Mouse (Mus musculus) kidney, embryonic 15.5 days (tissue): ENCODE results near the gene Zdhhc1. TPM values are rescaled to one million over a fixed set of nuclear protein-coding genes. Genes with fewer than 3 reads are reported as not detected.

Experiments used
- ATAC-seq: fragments of 200-750 bp; cut with Nextera tagmentation; replicated peaks from 2 replicates; pipeline ENCODE4 v1.8.0; 2017; ENCODE audit warnings: moderate TSS enrichment; ENCODE audit not compliant: low FRiP score
- H3K27ac ChIP-seq: fragments of 300-500 bp; sonication (generic); 2 replicates; pipeline ENCODE4 v1.5.1; 2015; ENCODE audit warnings: mild to moderate bottlenecking, inconsistent platforms
- H3K27me3 ChIP-seq: fragments of 300-500 bp; sonication (generic); 2 replicates; pipeline ENCODE4 v1.6.1; 2015; ENCODE audit warnings: inconsistent platforms
- H3K36me3 ChIP-seq: fragments of 300-500 bp; sonication (generic); 2 replicates; pipeline ENCODE4 v1.6.1; 2015; ENCODE audit warnings: inconsistent platforms
- H3K4me1 ChIP-seq: fragments of 300-500 bp; sonication (generic); 2 replicates; pipeline ENCODE4 v1.6.1; 2015; ENCODE audit warnings: inconsistent platforms
- H3K4me2 ChIP-seq: fragments of 300-500 bp; sonication (generic); 2 replicates; pipeline ENCODE4 v1.6.1; 2015; ENCODE audit warnings: moderate library complexity, mild to moderate bottlenecking, inconsistent platforms
- H3K4me3 ChIP-seq: fragments of 300-500 bp; sonication (generic); replicated peaks from 2 replicates; pipeline ENCODE4 v1.5.1; 2015; ENCODE audit warnings: mild to moderate bottlenecking, inconsistent platforms
- H3K9ac ChIP-seq: fragments of 300-500 bp; sonication (generic); 2 replicates; pipeline ENCODE4 v1.6.1; 2015; ENCODE audit warnings: mild to moderate bottlenecking, inconsistent platforms
- H3K9me3 ChIP-seq: fragments of 300-500 bp; sonication (generic); replicated peaks from 2 replicates; pipeline ENCODE4 v1.6.1; 2016; ENCODE audit warnings: inconsistent platforms
- WGBS: fragments of 180-500 bp; shearing (Covaris S2); methylation state at CpG from one replicate; pipeline ENCODE4 v1.1.7; 2015; ENCODE audit warnings: mixed read lengths; 5-methylcytosine and 5-hydroxymethylcytosine counted together
- polyA plus RNA-seq: library from polyadenylated mRNA; unstranded; fragments of >200 nt; fragmentation: Nextera tagmentation; extraction: Ambion mirVana; gene quantifications from 2 replicates; pipeline ENCODE4 v1.2.1, GENCODE M21; 2015

The Zdhhc1 gene
- polyA plus RNA-seq, 1 experiment from 2014 or later = 43.7 TPM

DNA sequence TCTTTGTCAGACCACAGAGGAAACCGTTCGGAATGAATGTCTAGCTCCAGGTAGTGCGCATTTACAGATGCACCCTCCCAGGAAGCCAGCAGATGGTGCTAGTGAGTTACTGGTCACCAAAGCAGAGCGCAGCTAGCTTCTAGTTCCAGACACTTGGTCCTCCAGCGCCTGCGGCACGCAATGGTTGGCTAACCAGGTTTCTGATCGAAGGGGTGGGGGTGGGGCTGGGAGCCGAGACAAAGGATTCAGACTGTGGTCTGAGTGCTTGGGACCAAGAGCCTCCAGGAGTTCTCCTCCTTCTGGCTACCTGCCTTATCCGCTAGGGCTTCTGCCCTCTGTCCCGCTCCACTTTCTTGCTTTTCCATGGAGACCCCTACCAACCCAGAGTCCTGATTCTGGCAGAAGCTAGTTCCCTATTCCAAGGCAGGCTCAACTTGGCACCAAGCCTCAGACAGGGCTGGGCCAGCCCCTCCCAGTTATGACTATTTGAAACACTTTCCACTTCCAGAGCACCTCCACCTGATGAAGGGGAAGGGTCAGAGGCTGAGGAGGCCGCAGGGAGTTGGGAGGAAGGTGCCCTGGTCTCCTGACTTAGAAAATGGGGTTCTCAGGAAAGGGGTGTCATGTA is 19.4 kb upstream of the Zdhhc1 start:
- peak overlapping the region; percentile 34; the same call in 1 of the 2 replicates for H3K9ac ChIP-seq
- H3K9me3 ChIP-seq = no peaks in the 10 kb centered on the region
- 0 out of 2 replicates have a peak, but pooled peaks cover 6% of the 10 kb centered on the region for H3K27me3 ChIP-seq
- H3K4me1 ChIP-seq = peaks cover 55% of the 10 kb centered on the region
- peak overlapping the region; percentile 57 for H3K4me2 ChIP-seq
- WGBS = 12% methylated on average over 12 of the region's 12 CpGs
- peak overlapping the region; percentile 69 for H3K27ac ChIP-seq
- no peak overlapping the region for H3K4me3 ChIP-seq
- H3K36me3 ChIP-seq = no peaks in the 10 kb centered on the region
- peak; percentile 49 for ATAC-seq

DNA sequence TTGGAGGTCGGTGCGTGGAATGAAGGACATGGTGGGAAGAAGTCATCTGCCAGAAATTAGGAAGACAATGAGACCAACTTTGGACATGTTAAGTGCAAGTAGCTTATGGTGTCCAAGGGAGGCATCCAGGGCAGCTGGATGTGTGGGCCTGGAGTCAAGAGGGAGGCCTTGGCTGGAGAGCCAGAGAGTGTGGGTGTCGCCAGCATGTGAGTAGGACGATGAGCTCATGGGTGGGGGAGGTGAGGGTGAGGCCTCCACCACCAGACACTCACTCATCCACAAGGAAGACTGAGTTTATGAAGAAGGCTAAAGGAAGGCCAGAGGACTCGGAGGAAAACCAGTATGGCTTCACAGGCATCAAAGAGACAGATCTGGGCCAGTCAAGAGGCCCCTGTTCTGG is 18.0 kb upstream of the Zdhhc1 start:
- 0 out of 2 replicates have a peak, but pooled peaks cover 6% of the 10 kb centered on the region for H3K27me3 ChIP-seq
- H3K4me1 ChIP-seq = peaks cover 51% of the 10 kb centered on the region
- H3K4me3 ChIP-seq = no peak overlapping the region
- no peak overlapping the region for H3K9ac ChIP-seq
- no peaks in the 10 kb centered on the region for H3K36me3 ChIP-seq
- no peak for ATAC-seq
- no peaks in the 10 kb centered on the region for H3K9me3 ChIP-seq
- H3K27ac ChIP-seq = no peak overlapping the region
- H3K4me2 ChIP-seq = no peak overlapping the region
- 61% methylated on average over 5 of the region's 5 CpGs for WGBS

DNA sequence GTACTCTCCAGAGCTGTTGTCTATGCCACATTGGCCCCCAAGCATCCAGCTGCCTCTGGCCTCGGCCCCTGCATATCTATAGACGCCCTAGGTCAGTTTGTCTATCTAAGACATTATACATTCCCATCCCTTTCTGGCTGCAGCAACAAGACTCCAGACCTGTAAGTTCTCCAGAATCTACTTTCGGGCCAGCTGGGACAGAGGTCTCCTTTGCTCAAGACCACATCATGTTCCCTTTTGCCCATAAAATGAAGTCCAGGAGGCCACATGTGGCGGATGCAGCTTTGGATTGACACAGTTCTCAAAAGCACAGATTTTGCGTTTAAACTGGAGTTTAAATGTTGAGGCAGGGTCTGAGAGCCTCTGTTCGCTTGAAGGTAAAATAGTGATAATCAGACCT is 17.5 kb upstream of the Zdhhc1 start:
- no peaks in the 10 kb centered on the region for H3K9me3 ChIP-seq
- H3K27ac ChIP-seq = no peak overlapping the region
- no peak overlapping the region for H3K9ac ChIP-seq
- H3K4me3 ChIP-seq = no peak overlapping the region
- no peak overlapping the region for H3K4me2 ChIP-seq
- H3K36me3 ChIP-seq = no peaks in the 10 kb centered on the region
- H3K4me1 ChIP-seq = peaks cover 51% of the 10 kb centered on the region
- no peak for ATAC-seq
- 88% methylated on average over 6 of the region's 6 CpGs for whole genome bisulfite sequencing
- 0 out of 2 replicates have a peak, but pooled peaks cover 6% of the 10 kb centered on the region for H3K27me3 ChIP-seq

DNA sequence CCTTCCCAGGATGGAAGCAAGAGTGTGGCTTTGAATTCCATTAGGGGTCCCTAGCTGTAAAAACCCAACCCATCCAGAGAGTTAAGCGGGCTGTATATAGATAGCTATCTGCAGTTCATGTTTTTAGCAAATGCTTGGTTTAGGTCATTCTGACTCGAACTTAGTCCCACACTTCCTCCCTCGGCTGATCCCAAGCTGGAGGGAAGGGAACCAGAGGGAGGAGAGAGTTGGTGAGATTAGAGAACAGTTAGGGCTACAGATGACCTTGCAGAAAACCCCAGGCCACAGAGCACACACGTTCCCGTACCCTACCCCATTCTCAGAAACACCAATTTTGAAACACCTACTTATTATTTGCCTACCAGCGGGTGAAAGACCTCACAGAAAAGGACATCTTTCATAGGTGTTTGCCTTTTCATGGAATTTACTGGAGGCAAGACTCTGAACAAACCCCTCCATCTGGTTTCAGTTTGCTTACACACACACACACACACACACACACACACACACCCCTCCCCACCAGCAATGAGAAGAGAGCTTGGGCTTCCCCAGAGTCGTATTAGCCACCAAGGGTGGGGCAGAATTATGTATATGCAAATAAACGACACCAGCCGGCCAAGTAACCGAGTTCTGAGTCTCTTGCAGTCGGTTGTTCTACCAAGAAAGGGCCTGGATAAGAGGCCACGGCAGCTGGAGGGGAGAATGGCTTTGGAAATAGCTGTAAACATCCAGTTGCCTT is 13.5 kb upstream of the Zdhhc1 start:
- no peak for ATAC-seq
- Histone ChIP-seq H3K4me3 (no peak overlapping the region), H3K4me1 (peaks cover 31% of the 10 kb centered on the region), H3K4me2 (peak overlapping the region; percentile 23), H3K9me3 (no peaks in the 10 kb centered on the region), H3K36me3 (no peaks in the 10 kb centered on the region), H3K9ac (no peak overlapping the region), H3K27me3 (no peaks in the 10 kb centered on the region), H3K27ac (peak overlapping the region; percentile 78)
- 35% methylated on average over 12 of the region's 12 CpGs for WGBS

DNA sequence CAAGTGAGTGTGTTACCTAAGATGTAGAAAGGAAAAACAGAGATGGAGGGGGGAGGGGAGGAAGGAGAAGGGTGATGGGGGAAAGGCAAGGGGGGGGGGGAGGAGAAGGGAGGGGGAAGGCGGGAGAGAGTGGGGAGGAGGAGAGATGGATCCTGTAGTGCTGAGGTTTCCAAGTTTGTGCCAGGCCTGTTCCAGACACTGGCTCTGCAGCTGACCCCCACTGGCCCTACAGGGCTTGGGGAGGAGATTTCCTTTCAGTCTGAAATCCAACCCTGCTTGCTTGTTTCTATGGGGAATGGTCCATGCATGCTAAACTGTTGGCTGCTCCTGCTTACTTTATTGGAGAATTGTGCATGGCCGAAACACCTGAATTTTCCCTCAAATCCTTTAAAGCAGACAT is 12.1 kb upstream of the Zdhhc1 start:
- H3K4me3 ChIP-seq = 0 out of 2 replicates have a peak overlapping the region, but pooled peaks have one; percentile 1
- H3K4me2 ChIP-seq = peak overlapping the region; percentile 34
- no peaks in the 10 kb centered on the region for H3K27me3 ChIP-seq
- H3K36me3 ChIP-seq = no peaks in the 10 kb centered on the region
- ATAC-seq = peak; percentile 92
- WGBS = 31% methylated on average over 2 of the region's 2 CpGs
- H3K9me3 ChIP-seq = no peaks in the 10 kb centered on the region
- peaks cover 34% of the 10 kb centered on the region for H3K4me1 ChIP-seq
- H3K9ac ChIP-seq = no peak overlapping the region
- peak overlapping the region; percentile 78 for H3K27ac ChIP-seq

DNA sequence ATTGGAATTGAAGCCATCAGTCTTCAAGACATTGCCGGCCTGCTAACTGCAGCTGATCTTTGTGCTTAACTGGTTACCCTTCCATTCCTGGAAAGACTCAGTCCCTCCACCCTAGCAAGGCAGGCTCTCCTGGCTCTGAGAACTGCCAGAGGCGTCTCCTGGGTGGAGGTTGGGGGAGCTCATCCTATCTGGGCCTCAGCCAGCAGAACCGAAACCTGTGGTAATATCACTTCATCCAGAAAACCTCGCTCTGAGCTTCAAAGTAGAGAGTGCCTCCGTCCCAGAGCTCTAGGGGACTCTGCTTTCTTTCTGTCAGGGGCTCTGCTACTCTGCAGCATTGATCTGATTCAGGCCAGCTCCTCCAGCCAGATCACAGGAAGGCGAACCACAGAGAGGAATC is 10.3 kb upstream of the Zdhhc1 start:
- no peak for ATAC-seq
- no peak overlapping the region for H3K4me3 ChIP-seq
- WGBS = 74% methylated on average over 6 of the region's 6 CpGs
- no peak overlapping the region for H3K9ac ChIP-seq
- H3K9me3 ChIP-seq = no peaks in the 10 kb centered on the region; the same call in 1 of the 2 replicates
- peaks cover 34% of the 10 kb centered on the region for H3K4me1 ChIP-seq
- no peak overlapping the region for H3K27ac ChIP-seq
- no peak overlapping the region for H3K4me2 ChIP-seq
- H3K36me3 ChIP-seq = no peaks in the 10 kb centered on the region
- H3K27me3 ChIP-seq = no peaks in the 10 kb centered on the region

DNA sequence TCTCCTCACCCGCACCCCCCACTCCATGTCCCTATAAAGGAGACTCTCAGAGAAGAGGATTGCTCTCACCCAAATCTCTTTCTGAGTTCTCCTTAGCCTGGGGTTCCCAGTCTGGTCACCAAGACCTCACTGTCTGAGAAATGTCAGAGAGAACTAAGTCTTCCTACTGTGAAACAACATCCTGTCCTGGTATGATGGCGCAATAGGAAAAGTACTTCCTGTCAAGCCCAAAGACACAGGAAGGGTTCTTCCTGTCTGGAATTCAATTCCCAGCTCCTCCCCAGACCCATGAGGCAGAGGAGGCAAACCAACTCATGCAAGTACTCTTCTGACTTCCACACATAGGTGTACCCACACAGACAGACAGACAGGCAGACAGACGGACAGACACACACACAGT is 7.9 kb upstream of the Zdhhc1 start:
- Histone ChIP-seq H3K9ac (no peak overlapping the region), H3K36me3 (no peaks in the 10 kb centered on the region), H3K27me3 (no peaks in the 10 kb centered on the region), H3K4me2 (no peak overlapping the region), H3K4me3 (no peak overlapping the region), H3K9me3 (no peaks in the 10 kb centered on the region; the same call in 1 of the 2 replicates), H3K27ac (0 out of 2 replicates have a peak overlapping the region, but pooled peaks have one; percentile 14), H3K4me1 (peaks cover 22% of the 10 kb centered on the region)
- ATAC-seq = no peak
- WGBS = 79% methylated on average over 3 of the region's 3 CpGs

DNA sequence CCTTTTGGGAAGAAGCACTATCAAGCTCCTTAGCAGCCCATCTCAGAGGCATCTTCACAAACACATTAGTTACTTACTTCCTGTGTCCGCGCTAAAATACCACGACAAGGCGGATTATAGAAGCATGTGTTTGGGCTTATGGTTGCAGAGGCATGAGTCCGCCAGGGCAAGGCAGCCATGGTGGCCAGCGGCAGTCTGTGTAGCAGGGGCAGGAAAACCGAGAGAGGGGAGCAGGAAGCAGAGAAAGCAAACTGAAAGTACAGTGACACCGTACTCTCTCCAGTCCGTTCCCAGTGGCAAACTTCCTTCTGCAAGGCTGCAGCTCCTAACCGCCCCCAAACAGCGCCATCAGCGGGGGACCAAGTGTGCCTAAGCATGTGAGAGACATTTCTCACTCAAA is 3.1 kb upstream of the Zdhhc1 start:
- ATAC-seq = no peak
- H3K4me3 ChIP-seq = no peak overlapping the region
- no peaks in the 10 kb centered on the region for H3K27me3 ChIP-seq
- peaks cover 22% of the 10 kb centered on the region for H3K4me1 ChIP-seq
- no peak overlapping the region for H3K27ac ChIP-seq
- 82% methylated on average over 12 of the region's 12 CpGs for WGBS
- no peak overlapping the region for H3K9ac ChIP-seq
- H3K4me2 ChIP-seq = no peak overlapping the region
- H3K36me3 ChIP-seq = no peaks in the 10 kb centered on the region
- H3K9me3 ChIP-seq = no peaks in the 10 kb centered on the region; the same call in 1 of the 2 replicates

DNA sequence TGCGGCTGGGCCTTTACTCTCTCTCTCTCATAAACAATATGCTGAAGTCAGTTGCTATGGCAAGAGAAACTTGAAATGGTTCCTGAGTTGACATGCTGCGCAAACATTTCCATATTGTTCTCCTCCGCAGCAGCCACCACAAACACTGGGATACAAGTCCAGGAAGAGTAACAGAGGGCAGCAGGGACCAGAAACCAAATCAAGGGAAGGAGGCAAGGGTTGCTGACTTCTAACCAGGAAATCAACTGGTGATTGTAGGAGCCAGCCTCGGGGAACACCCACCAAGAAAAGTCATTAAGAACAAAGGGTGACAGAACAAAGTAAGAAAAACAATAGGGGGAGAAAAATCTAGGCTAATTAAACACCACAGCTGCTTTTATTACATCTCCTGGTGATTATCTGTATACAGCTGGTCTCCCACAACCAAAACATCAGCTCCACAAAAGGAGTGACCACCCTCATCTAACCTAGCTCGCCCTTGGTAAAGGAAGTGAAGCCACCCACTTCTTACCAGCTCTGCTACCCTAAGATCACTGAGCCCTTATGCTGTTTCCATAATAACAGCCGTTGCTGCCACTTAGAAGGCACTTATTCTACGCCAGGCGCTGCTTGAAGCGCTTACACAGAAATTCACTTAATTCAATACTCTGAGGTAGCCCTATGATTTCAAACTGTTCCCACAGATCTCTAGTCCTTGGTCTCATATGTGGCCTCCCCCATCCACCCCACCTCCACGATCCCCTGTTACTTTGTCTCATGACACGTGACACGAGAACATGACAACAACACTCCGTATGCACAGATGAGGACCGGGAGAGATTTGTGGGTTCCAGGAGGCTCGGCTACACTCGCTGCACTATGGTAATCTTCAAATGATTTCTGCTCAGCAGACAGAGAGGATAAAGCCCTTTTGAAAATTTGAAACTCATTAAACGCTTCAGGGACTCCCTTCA is 1.1 kb downstream of the Zdhhc1 start:
- 20% methylated on average over 17 of the region's 17 CpGs for WGBS
- peak overlapping the region; percentile 91 for H3K27ac ChIP-seq
- 0 out of 2 replicates have a peak, but pooled peaks have one; percentile 15 for ATAC-seq
- peak overlapping the region; percentile 95 for H3K4me2 ChIP-seq
- H3K4me1 ChIP-seq = peaks cover 38% of the 10 kb centered on the region
- peak overlapping the region; percentile 89 for H3K4me3 ChIP-seq
- H3K9ac ChIP-seq = peak overlapping the region; percentile 93
- H3K36me3 ChIP-seq = no peaks in the 10 kb centered on the region
- H3K27me3 ChIP-seq = no peaks in the 10 kb centered on the region
- H3K9me3 ChIP-seq = no peaks in the 10 kb centered on the region

DNA sequence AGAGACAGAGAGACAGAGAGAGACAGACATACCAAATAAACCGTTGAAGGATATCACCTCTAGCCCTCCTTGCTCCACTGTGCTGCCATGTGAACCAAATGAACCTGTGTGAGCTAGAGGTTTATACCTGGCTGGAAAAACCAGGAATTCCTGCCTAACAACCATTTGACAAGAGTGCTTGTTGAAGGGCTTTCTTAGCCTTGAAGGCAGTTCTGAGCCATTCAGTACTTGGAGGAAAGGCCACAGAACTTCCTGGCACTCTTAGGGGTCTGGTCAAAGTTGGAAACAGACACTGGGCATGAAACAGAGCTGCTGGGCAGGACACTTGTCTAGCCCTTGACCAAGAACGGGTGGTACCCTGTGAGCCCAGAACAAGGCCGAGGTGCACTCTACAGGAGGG is 2.1 kb downstream of the Zdhhc1 start:
- Histone ChIP-seq H3K27me3 (no peaks in the 10 kb centered on the region), H3K27ac (peak overlapping the region; percentile 91), H3K4me1 (peaks cover 38% of the 10 kb centered on the region), H3K4me3 (no peak overlapping the region), H3K36me3 (no peaks in the 10 kb centered on the region), H3K4me2 (no peak overlapping the region), H3K9me3 (no peaks in the 10 kb centered on the region), H3K9ac (no peak overlapping the region)
- ATAC-seq = no peak
- 66% methylated on average over 3 of the region's 3 CpGs for WGBS

DNA sequence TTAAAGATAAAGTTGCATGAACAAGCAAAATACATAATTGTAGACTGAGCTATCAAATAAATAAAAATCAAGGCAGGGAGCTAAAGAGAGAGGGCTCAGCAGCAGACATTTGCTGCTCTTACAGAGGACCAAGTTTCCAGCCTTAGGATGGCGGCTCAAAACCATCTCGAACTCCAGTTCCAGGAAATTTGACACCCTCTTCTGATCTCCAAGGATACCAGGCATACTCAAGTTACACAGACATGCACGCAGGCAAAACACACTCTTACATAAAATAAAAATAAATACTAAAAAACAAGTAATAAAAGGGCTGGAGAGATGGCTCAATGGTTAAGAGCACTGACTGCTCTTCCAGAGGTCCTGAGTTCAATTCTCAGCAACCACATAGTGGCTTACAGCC is 3.2 kb downstream of the Zdhhc1 start:
- Histone ChIP-seq H3K27ac (no peak overlapping the region), H3K4me2 (no peak overlapping the region), H3K9me3 (no peaks in the 10 kb centered on the region), H3K9ac (no peak overlapping the region), H3K27me3 (no peaks in the 10 kb centered on the region), H3K36me3 (no peaks in the 10 kb centered on the region), H3K4me1 (peaks cover 38% of the 10 kb centered on the region), H3K4me3 (no peak overlapping the region)
- WGBS = 19% methylated on average over 3 of the region's 3 CpGs
- ATAC-seq = no peak
